Mouse (Mus musculus) liver, embryonic 12.5 days (tissue): Measurements from ENCODE around the gene Prdx2. TPM values are rescaled to one million over a fixed set of nuclear protein-coding genes. Genes with fewer than 3 reads are reported as not detected.

Experiments
- ATAC-seq: fragments of 200-750 bp; cut with Nextera tagmentation; 2 replicates; pipeline ENCODE4 v1.8.0; 2017; ENCODE audit warnings: moderate number of reproducible peaks, mild to moderate bottlenecking, moderate library complexity
- H3K27ac ChIP-seq: fragments of 300-500 bp; sonication (generic); 2 replicates; pipeline ENCODE4 v1.5.1; 2016; ENCODE audit warnings: mild to moderate bottlenecking
- H3K27me3 ChIP-seq: fragments of 300-500 bp; sonication (generic); replicated peaks from 2 replicates; pipeline ENCODE4 v1.6.1; 2016; ENCODE audit warnings: mild to moderate bottlenecking, moderate library complexity
- H3K36me3 ChIP-seq: fragments of 300-500 bp; sonication (generic); 2 replicates; pipeline ENCODE4 v1.6.1; 2016; ENCODE audit warnings: mild to moderate bottlenecking, moderate library complexity
- H3K4me1 ChIP-seq: fragments of 300-500 bp; sonication (generic); 2 replicates; pipeline ENCODE4 v1.6.1; 2016
- H3K4me2 ChIP-seq: fragments of 300-500 bp; sonication (generic); 2 replicates; pipeline ENCODE4 v1.6.1; 2016; ENCODE audit warnings: mild to moderate bottlenecking, moderate library complexity
- H3K4me3 ChIP-seq: fragments of 300-500 bp; sonication (generic); 2 replicates; pipeline ENCODE4 v1.5.1; 2016; ENCODE audit warnings: mild to moderate bottlenecking, moderate library complexity
- H3K9ac ChIP-seq: fragments of 300-500 bp; sonication (generic); 2 replicates; pipeline ENCODE4 v1.6.1; 2016; ENCODE audit warnings: mild to moderate bottlenecking, moderate library complexity
- H3K9me3 ChIP-seq: fragments of 300-500 bp; sonication (generic); replicated peaks from 2 replicates; pipeline ENCODE4 v1.6.1; 2016; ENCODE audit warnings: mild to moderate bottlenecking, moderate library complexity
- WGBS: fragments of 180-500 bp; shearing (Covaris S2); methylation state at CpG from one replicate; pipeline ENCODE4 v1.1.7; 2016; ENCODE audit not compliant: insufficient replicate concordance; 5-methylcytosine and 5-hydroxymethylcytosine counted together
- polyA plus RNA-seq: library from polyadenylated mRNA; unstranded; fragments of >200 nt; fragmentation: Nextera tagmentation; extraction: Ambion mirVana; gene quantifications from 2 replicates; pipeline ENCODE4 v1.2.1, GENCODE M21; 2016

Prdx2 gene
- polyA plus RNA-seq, 1 experiment from 2014 or later, result 1,895 TPM

DNA sequence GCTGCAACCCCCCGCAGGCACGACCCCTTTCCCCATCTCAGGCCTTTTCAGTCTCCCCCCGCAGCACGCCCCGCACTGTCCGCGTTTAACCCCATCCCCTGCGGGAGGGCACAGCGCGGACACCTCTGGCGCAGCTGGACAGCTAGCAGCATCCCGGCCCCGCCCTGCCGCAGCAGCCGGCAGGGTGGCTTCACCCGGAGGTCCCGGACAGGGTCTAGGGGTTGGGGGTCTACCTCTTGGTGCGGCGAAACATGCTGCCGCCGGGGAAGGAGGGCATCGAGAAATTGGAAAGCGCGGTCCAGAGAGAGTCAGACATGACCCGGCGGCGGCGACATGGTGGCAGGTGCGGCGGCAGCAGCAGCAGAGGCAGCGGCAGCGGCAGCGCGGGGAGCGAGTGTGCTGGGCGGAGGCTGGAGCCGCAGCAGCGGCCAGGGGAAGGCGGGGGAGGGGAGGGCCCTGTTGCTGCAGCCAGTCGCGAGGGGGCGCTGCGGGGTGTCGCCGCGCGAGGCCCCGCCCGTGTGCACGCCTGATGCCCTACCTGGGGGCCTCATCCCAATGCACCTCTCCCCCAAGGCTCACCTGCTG, 32.3 kb upstream of the Prdx2 start, which contains the start of gene Mast1:
Gene Mast1 (minus strand): TSS at position 398 of the 585 bp plus-strand sequence.
- peaks cover 99% of the 10 kb centered on the region for H3K27me3 ChIP-seq
- no peak within 1 kb of the TSS for H3K27ac ChIP-seq
- peak within 1 kb of the TSS; percentile 55 for H3K4me3 ChIP-seq
- no peaks in the 10 kb centered on the region for H3K36me3 ChIP-seq
- 4% methylated on average over 50 of the region's 50 CpGs for WGBS
- H3K4me2 ChIP-seq, result peak within 1 kb of the TSS; percentile 82
- no peaks in the 10 kb centered on the region for H3K9me3 ChIP-seq
- ATAC-seq, result peak; percentile 73
- H3K9ac ChIP-seq, result 0 out of 2 replicates have a peak within 1 kb of the TSS, but pooled peaks have one; percentile 32
- peaks cover 38% of the 10 kb centered on the region for H3K4me1 ChIP-seq

- no peak overlapping the region for H3K9ac ChIP-seq
- peaks cover 38% of the 10 kb centered on the region for H3K4me1 ChIP-seq
- peaks cover 96% of the 10 kb centered on the region for H3K27me3 ChIP-seq
- H3K4me2 ChIP-seq, result peak overlapping the region; percentile 82
- H3K9me3 ChIP-seq, result no peaks in the 10 kb centered on the region
- H3K4me3 ChIP-seq, result 0 out of 2 replicates have a peak overlapping the region, but pooled peaks have one; percentile 55
- ATAC-seq, result no peak
- H3K36me3 ChIP-seq, result no peaks in the 10 kb centered on the region
- 47% methylated on average over 13 of the region's 13 CpGs for WGBS
- no peak overlapping the region for H3K27ac ChIP-seq
Measured at GRCm38 (mm10) chr8:84937620-84938485, 31.5 kb upstream of the Prdx2 start.

GRCm38 (mm10) chr8:84943699-84944098, 25.7 kb upstream of the Prdx2 start:
- no peak overlapping the region for H3K9ac ChIP-seq
- H3K4me1 ChIP-seq, result peaks cover 29% of the 10 kb centered on the region
- H3K9me3 ChIP-seq, result no peaks in the 10 kb centered on the region
- no peak overlapping the region for H3K27ac ChIP-seq
- H3K4me3 ChIP-seq, result no peak overlapping the region
- 17% methylated on average over 4 of the region's 4 CpGs for WGBS
- H3K36me3 ChIP-seq, result no peaks in the 10 kb centered on the region
- ATAC-seq, result no peak
- H3K27me3 ChIP-seq, result peaks cover 96% of the 10 kb centered on the region
- H3K4me2 ChIP-seq, result no peak overlapping the region

- peaks cover 95% of the 10 kb centered on the region for H3K27me3 ChIP-seq
- no peak overlapping the region for H3K27ac ChIP-seq
- H3K9ac ChIP-seq, result no peak overlapping the region
- peak overlapping the region; percentile 43 for H3K4me2 ChIP-seq
- peak overlapping the region; percentile 7 for H3K4me3 ChIP-seq
- no peaks in the 10 kb centered on the region for H3K36me3 ChIP-seq
- 4% methylated on average over 26 of the region's 26 CpGs for WGBS
- H3K9me3 ChIP-seq, result no peaks in the 10 kb centered on the region
- ATAC-seq, result peak; percentile 85
- peaks cover 29% of the 10 kb centered on the region for H3K4me1 ChIP-seq
Measured at GRCm38 (mm10) chr8:84944478-84945160, 24.8 kb upstream of the Prdx2 start.

GRCm38 (mm10) chr8:84945235-84945632, 24.2 kb upstream of the Prdx2 start:
- H3K27me3 ChIP-seq, result peaks cover 95% of the 10 kb centered on the region
- peak overlapping the region; percentile 67; the same call in 1 of the 2 replicates for H3K4me2 ChIP-seq
- 10% methylated on average over 11 of the region's 11 CpGs for WGBS
- H3K9me3 ChIP-seq, result no peaks in the 10 kb centered on the region
- H3K4me3 ChIP-seq, result peak overlapping the region; percentile 44; the same call in 1 of the 2 replicates
- H3K36me3 ChIP-seq, result no peaks in the 10 kb centered on the region
- peak; percentile 16; the same call in 1 of the 2 replicates for ATAC-seq
- H3K9ac ChIP-seq, result no peak overlapping the region
- no peak overlapping the region for H3K27ac ChIP-seq
- peaks cover 32% of the 10 kb centered on the region for H3K4me1 ChIP-seq

GRCm38 (mm10) chr8:84945633-84946527, 23.5 kb upstream of the Prdx2 start:
- WGBS, result under 1% methylated on average over 54 of the region's 67 CpGs
- Histone ChIP-seq H3K4me2 (peak overlapping the region; percentile 67), H3K9ac (no peak overlapping the region), H3K27me3 (peaks cover 95% of the 10 kb centered on the region), H3K36me3 (no peaks in the 10 kb centered on the region), H3K27ac (no peak overlapping the region), H3K4me3 (peak overlapping the region; percentile 44), H3K4me1 (peaks cover 32% of the 10 kb centered on the region), H3K9me3 (no peaks in the 10 kb centered on the region)
- peak; percentile 9; the same call in 1 of the 2 replicates for ATAC-seq

- no peak within 1 kb of the TSS for H3K27ac ChIP-seq
Measured at GRCm38 (mm10) chr8:84946528-84947240, 22.7 kb upstream of the Prdx2 start, which contains the start of gene Rtbdn. Gene Rtbdn, plus strand, starts transcription at chr8:84946991.

DNA sequence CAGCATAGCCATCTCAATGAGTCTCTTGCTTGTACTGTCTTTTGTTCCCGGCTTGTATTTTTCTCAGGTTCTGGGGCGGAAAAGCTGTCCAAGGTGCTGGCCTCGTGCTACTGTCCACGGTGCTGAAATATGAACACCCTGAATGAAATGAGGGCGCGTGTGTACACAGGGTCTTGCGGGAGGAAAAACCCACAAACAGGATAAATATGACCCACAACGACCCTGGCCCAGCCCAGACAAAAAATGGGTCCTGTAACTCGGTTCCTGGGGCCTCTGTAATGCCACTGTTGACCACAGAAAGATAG, 22.2 kb upstream of the Prdx2 start:
- ATAC-seq, result no peak
- H3K36me3 ChIP-seq, result no peaks in the 10 kb centered on the region
- no peak overlapping the region for H3K9ac ChIP-seq
- peaks cover 32% of the 10 kb centered on the region for H3K4me1 ChIP-seq
- H3K9me3 ChIP-seq, result no peaks in the 10 kb centered on the region
- H3K27me3 ChIP-seq, result peaks cover 94% of the 10 kb centered on the region
- no peak overlapping the region for H3K27ac ChIP-seq
- no peak overlapping the region for H3K4me3 ChIP-seq
- H3K4me2 ChIP-seq, result no peak overlapping the region
- WGBS, result 10% methylated on average over 9 of the region's 9 CpGs

More at GRCm38 (mm10) chr8:84946528-84947240, 22.7 kb upstream of the Prdx2 start, which contains the start of gene Rtbdn:
- H3K4me1 ChIP-seq, result peaks cover 32% of the 10 kb centered on the region
- H3K36me3 ChIP-seq, result no peaks in the 10 kb centered on the region
- H3K4me2 ChIP-seq, result peak within 1 kb of the TSS; percentile 67
- peaks cover 94% of the 10 kb centered on the region for H3K27me3 ChIP-seq
- H3K9me3 ChIP-seq, result no peaks in the 10 kb centered on the region
- 12% methylated on average over 17 of the region's 17 CpGs for WGBS
- H3K4me3 ChIP-seq, result peak within 1 kb of the TSS; percentile 44
- ATAC-seq, result no peak
- H3K9ac ChIP-seq, result no peak within 1 kb of the TSS

DNA sequence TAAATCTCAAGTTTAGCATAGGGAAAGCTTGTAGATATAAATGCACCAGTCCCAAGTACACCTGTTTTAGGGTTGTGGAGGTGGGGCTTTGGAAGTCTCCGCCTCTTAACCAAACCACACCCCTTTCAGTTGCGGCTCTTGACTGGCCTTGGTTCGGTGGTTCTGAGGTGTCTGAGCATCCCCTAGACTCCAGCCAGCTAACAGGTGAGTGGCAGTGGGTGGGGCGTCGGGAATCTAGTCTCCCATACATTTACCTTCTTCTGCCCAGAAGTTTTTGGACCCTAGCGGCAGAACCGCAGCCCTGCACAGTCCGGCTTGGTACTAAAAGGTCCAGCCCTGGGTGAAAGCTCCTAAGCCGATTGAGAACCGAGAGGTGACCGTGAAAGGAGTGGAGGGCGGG, 19.6 kb upstream of the Prdx2 start:
- peaks cover 88% of the 10 kb centered on the region for H3K27me3 ChIP-seq
- 16% methylated on average over 12 of the region's 12 CpGs for WGBS
- ATAC-seq, result no peak

DNA sequence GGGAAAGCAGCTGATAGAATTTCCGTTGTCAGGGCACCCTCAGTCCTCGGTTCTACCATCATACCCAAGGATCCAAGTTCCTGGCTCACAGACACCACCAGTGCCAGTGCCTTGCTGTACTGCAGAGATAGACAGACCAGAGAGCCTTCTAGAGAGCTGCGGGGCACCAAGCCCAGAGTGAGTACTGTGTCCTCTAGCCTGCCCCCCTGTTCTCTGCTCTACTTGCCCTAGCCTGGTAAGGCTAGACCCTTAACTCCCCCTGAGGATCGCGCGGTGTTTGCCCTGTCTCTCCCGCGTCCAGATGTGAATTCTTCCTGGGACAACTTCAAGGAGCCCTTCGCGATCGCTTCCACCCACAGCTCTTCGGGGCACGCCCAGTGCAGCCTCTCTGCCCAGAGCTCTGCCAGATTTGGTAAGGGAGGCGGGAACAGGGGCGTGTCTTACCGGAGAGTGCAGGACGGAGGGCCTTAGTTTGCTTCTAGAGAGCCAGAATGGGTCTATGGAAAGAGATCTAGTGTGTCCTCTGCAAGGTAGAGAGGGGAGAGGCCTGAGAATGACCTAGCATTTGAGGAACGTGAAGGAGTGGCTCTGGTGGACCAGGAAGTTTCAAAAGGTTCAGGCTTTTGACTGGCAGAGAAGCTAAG, 16.7 kb upstream of the Prdx2 start:
- Histone ChIP-seq H3K9me3 (no peaks in the 10 kb centered on the region), H3K36me3 (peaks cover 22% of the 10 kb centered on the region), H3K4me2 (peak overlapping the region; percentile 38), H3K27ac (no peak overlapping the region), H3K4me3 (0 out of 2 replicates have a peak overlapping the region, but pooled peaks have one; percentile 1), H3K4me1 (peaks cover 12% of the 10 kb centered on the region), H3K9ac (no peak overlapping the region), H3K27me3 (peaks cover 60% of the 10 kb centered on the region)
- ATAC-seq, result peak; percentile 66
- 6% methylated on average over 18 of the region's 18 CpGs for WGBS

More for the DNA sequence above, 19.6 kb upstream of the Prdx2 start:
- no peak overlapping the region for H3K4me3 ChIP-seq
- no peak overlapping the region for H3K9ac ChIP-seq
- H3K9me3 ChIP-seq, result no peaks in the 10 kb centered on the region
- H3K4me1 ChIP-seq, result peaks cover 32% of the 10 kb centered on the region
- H3K36me3 ChIP-seq, result no peaks in the 10 kb centered on the region
- H3K27ac ChIP-seq, result no peak overlapping the region
- no peak overlapping the region for H3K4me2 ChIP-seq
